Mouse (Mus musculus): ENCODE results near the gene Erbb4.

- TF ChIP-seq CTCF (IDR thresholded peaks at IDR 0.05; ENCODE audit: insufficient read depth, low read length): no peak
- no peak for TF ChIP-seq POLR2A (IDR thresholded peaks at IDR 0.05; ENCODE audit: borderline replicate concordance, extremely low read depth, low read depth, low read length)
These were observed 987.5 kb downstream of the Erbb4 start for GRCm38 (mm10) chr1:68120364-68120763.
